Mouse (Mus musculus) liver, embryonic 15.5 days (tissue): Measurements from ENCODE around the gene Oas1c. TPM values are rescaled to one million over a fixed set of nuclear protein-coding genes. Genes with fewer than 3 reads are reported as not detected.

Source experiments
- microRNA-seq: library from miRNA; unstranded; fragments of <30 nt; microRNA quantifications from one replicate; pipeline ENCODE4, GENCODE M21; 2016
- polyA plus RNA-seq: library from polyadenylated mRNA; unstranded; fragments of >200 nt; fragmentation: Nextera tagmentation; extraction: Ambion mirVana; gene quantifications from 2 replicates; pipeline ENCODE4 v1.2.1, GENCODE M21; 2015

Gene Oas1c
- polyA plus RNA-seq, 1 experiment from 2014 or later = 0.44 TPM

Small RNAs within 50 kb of the gene (microRNA-seq; reads per million reads assigned to microRNA genes)
- not detected for gene Gm22907

Other genes with a start within 250 kb of the Oas1c start
- 22.7 and 26.4 TPM in 2 replicates for gene Tpcn1, start 223.8 kb downstream of the Oas1c start, polyA plus RNA-seq
- 0.90 and 1.2 TPM in 2 replicates for gene Iqcd, start 223.5 kb downstream of the Oas1c start, polyA plus RNA-seq
- gene Rita1, start 199.9 kb downstream of the Oas1c start, polyA plus RNA-seq = 4.0 TPM in 2 replicates
- gene Ddx54, start 199.8 kb downstream of the Oas1c start, polyA plus RNA-seq = 16.2 and 17.7 TPM in 2 replicates
- not detected in 2 replicates for gene Cfap73, start 178.3 kb downstream of the Oas1c start, polyA plus RNA-seq
- 0.07 and 0.32 TPM in 2 replicates for gene Rasal1, start 163.7 kb downstream of the Oas1c start, polyA plus RNA-seq
- 0.06 TPM in 2 replicates for gene Dtx1, start 100.6 kb downstream of the Oas1c start, polyA plus RNA-seq
- gene Oas2, start 62.7 kb downstream of the Oas1c start, polyA plus RNA-seq = 0.75 and 0.81 TPM in 2 replicates
- 1.0 and 1.3 TPM in 2 replicates for gene Oas3, start 34.9 kb downstream of the Oas1c start, polyA plus RNA-seq
- not detected in 2 replicates for gene Oas1e, start 17.0 kb downstream of the Oas1c start, polyA plus RNA-seq
- not detected in 2 replicates for gene Oas1f, start 34.9 kb upstream of the Oas1c start, polyA plus RNA-seq
- gene Oas1h, start 48.9 kb upstream of the Oas1c start, polyA plus RNA-seq = not detected in 2 replicates
- 0.81 and 1.1 TPM in 2 replicates for gene Oas1g, start 75.1 kb upstream of the Oas1c start, polyA plus RNA-seq
- gene Oas1a, start 95.0 kb upstream of the Oas1c start, polyA plus RNA-seq = 3.7 and 4.7 TPM in 2 replicates
- gene Oas1d, start 102.0 kb upstream of the Oas1c start, polyA plus RNA-seq = not detected in 2 replicates
- gene Rph3a, start 197.6 kb upstream of the Oas1c start, polyA plus RNA-seq = 0.03 TPM in 1 of 2 replicates, not detected in the other